Mouse (Mus musculus) spleen, postnatal 14 days (tissue): ENCODE data around the gene Hes5.
A peak's percentile ranks its signal among the peaks of the same experiment; 100 is the strongest.

Source experiments
- DNase-seq, 2 experiments: peaks; one replicate each; pipeline ENCODE4 v3.0.0; 2021 to 2022; ENCODE audit warnings: low spot score in 2 of 2

Gene Hes5

GRCm38 (mm10) chr4:154960690-154961225, at the start of gene Hes5:
Hes5 (plus strand) TSS chr4:154960923.
- DNase-seq, result no peak

- peak in 1 of 2 experiments; percentile 31 for DNase-seq
Observed at GRCm38 (mm10) chr4:154911644-154912043, 49.1 kb upstream of the Hes5 start.

GRCm38 (mm10) chr4:154913845-154914244, 46.9 kb upstream of the Hes5 start:
- no peak for DNase-seq

- no peak for DNase-seq
Observed at GRCm38 (mm10) chr4:154914252-154914651, 46.5 kb upstream of the Hes5 start.

GRCm38 (mm10) chr4:154914707-154915106, 46.0 kb upstream of the Hes5 start:
- no peak for DNase-seq

- no peak for DNase-seq
Observed at GRCm38 (mm10) chr4:154915286-154915685, 45.4 kb upstream of the Hes5 start.

- DNase-seq, result no peak
Observed at GRCm38 (mm10) chr4:154916662-154917061, 44.1 kb upstream of the Hes5 start.

GRCm38 (mm10) chr4:154922291-154922690, 38.4 kb upstream of the Hes5 start:
- DNase-seq, result no peak

GRCm38 (mm10) chr4:154922931-154923330, 37.8 kb upstream of the Hes5 start:
- DNase-seq, result no peak

GRCm38 (mm10) chr4:154925413-154925812, 35.3 kb upstream of the Hes5 start:
- peak in 1 of 2 experiments; percentile 73 for DNase-seq

- DNase-seq, result no peak
Observed at GRCm38 (mm10) chr4:154926969-154927898, 33.5 kb upstream of the Hes5 start.

- DNase-seq, result no peak
Observed at GRCm38 (mm10) chr4:154927899-154928337, 32.8 kb upstream of the Hes5 start.

- DNase-seq, result no peak
Observed at GRCm38 (mm10) chr4:154928395-154929087, 32.2 kb upstream of the Hes5 start, which contains the start of gene Tnfrsf14. Tnfrsf14 (minus strand) TSS chr4:154928563.

- DNase-seq, result peak; percentile 49 to 51
Observed at GRCm38 (mm10) chr4:154929088-154929660, 31.5 kb upstream of the Hes5 start.

- DNase-seq, result no peak
Observed at GRCm38 (mm10) chr4:154933306-154933907, 27.3 kb upstream of the Hes5 start.

- DNase-seq, result no peak
Observed at GRCm38 (mm10) chr4:154934800-154935199, 25.9 kb upstream of the Hes5 start.

GRCm38 (mm10) chr4:154935788-154936187, 24.9 kb upstream of the Hes5 start:
- DNase-seq, result no peak

- no peak for DNase-seq
Observed at GRCm38 (mm10) chr4:154936542-154937255, 24.0 kb upstream of the Hes5 start.

GRCm38 (mm10) chr4:154937746-154938145, 23.0 kb upstream of the Hes5 start:
- no peak for DNase-seq

GRCm38 (mm10) chr4:154940156-154940555, 20.6 kb upstream of the Hes5 start:
- DNase-seq, result no peak

GRCm38 (mm10) chr4:154941831-154942230, 18.9 kb upstream of the Hes5 start:
- no peak for DNase-seq
